Mouse (Mus musculus): ENCODE results near the gene Tmc8.
"Not testable (repeated sequence)": the region's sequence is repeated elsewhere in the genome, so short reads cannot be mapped to it uniquely, and the experiment has no call there.

Tmc8 gene

GRCm38 (mm10) chr11:117796954-117797353 lies 15.1 kb downstream of the Tmc8 start:
- in situ Hi-C loops (cut with MboI, MseI), result no loop called here

- in situ Hi-C loops (cut with MboI, MseI), result no loop called here
Observed at GRCm38 (mm10) chr11:117797511-117798159, 15.8 kb downstream of the Tmc8 start, which contains the start of gene 6030468B19Rik. 6030468B19Rik (plus strand) TSS chr11:117797660.

GRCm38 (mm10) chr11:117798160-117798541 lies 16.3 kb downstream of the Tmc8 start:
- in situ Hi-C loops (cut with MboI, MseI), result no loop called here

GRCm38 (mm10) chr11:117799174-117799573 lies 17.3 kb downstream of the Tmc8 start:
- in situ Hi-C loops (cut with MboI, MseI), result no loop called here

GRCm38 (mm10) chr11:117800038-117800437 lies 18.2 kb downstream of the Tmc8 start:
- in situ Hi-C loops (cut with MboI, MseI), result loop anchor here (10.0 kb wide), 1 partner anchor 385 kb away; no protein-coding TSS in a partner anchor

GRCm38 (mm10) chr11:117801650-117802049 lies 19.8 kb downstream of the Tmc8 start:
- in situ Hi-C loops (cut with MboI, MseI), result loop anchor here (10.0 kb wide), 1 partner anchor 387 kb away; no protein-coding TSS in a partner anchor

GRCm38 (mm10) chr11:117803166-117803688 lies 21.4 kb downstream of the Tmc8 start:
- in situ Hi-C loops (cut with MboI, MseI), result loop anchor here (10.0 kb wide), 1 partner anchor 388 kb away; no protein-coding TSS in a partner anchor

GRCm38 (mm10) chr11:117806781-117807180 lies 24.9 kb downstream of the Tmc8 start:
- in situ Hi-C loops (cut with MboI, MseI), result loop anchor here (10.0 kb wide), 1 partner anchor 392 kb away; no protein-coding TSS in a partner anchor

GRCm38 (mm10) chr11:117809407-117810311 lies 27.8 kb downstream of the Tmc8 start, which contains the start of the genes Gm20708 and Syngr2:
Gm20708 (plus strand) TSS chr11:117809668.
Syngr2 (plus strand) TSS chr11:117809668.
- in situ Hi-C loops (cut with MboI, MseI), result loop anchor here (10.0 kb wide), 1 partner anchor 395 kb away; no protein-coding TSS in a partner anchor

GRCm38 (mm10) chr11:117810401-117811046 lies 28.6 kb downstream of the Tmc8 start:
- in situ Hi-C loops (cut with MboI, MseI), result no loop called here

- in situ Hi-C loops (cut with MboI, MseI), result no loop called here
Observed at GRCm38 (mm10) chr11:117813867-117814266, 32.0 kb downstream of the Tmc8 start.

GRCm38 (mm10) chr11:117814704-117815366 lies 33.0 kb downstream of the Tmc8 start:
- in situ Hi-C loops (cut with MboI, MseI), result no loop called here

GRCm38 (mm10) chr11:117815850-117816249 lies 34.0 kb downstream of the Tmc8 start:
- in situ Hi-C loops (cut with MboI, MseI), result not testable (repeated sequence)

GRCm38 (mm10) chr11:117816389-117816996 lies 34.6 kb downstream of the Tmc8 start:
- in situ Hi-C loops (cut with MboI, MseI), result no loop called here

- in situ Hi-C loops (cut with MboI, MseI), result no loop called here
Observed at GRCm38 (mm10) chr11:117819095-117819494, 37.2 kb downstream of the Tmc8 start.

- in situ Hi-C loops (cut with MboI, MseI), result loop anchor here (5.0 kb wide), 1 partner anchor 113 kb away; no protein-coding TSS in a partner anchor
Observed at GRCm38 (mm10) chr11:117820173-117820572, 38.3 kb downstream of the Tmc8 start.

- in situ Hi-C loops (cut with MboI, MseI), result loop anchor here (5.0 kb wide), 1 partner anchor 115 kb away; no protein-coding TSS in a partner anchor
Observed at GRCm38 (mm10) chr11:117821868-117822267, 40.0 kb downstream of the Tmc8 start.

GRCm38 (mm10) chr11:117822728-117823241 lies 40.9 kb downstream of the Tmc8 start:
- in situ Hi-C loops (cut with MboI, MseI), result loop anchor here (5.0 kb wide), 1 partner anchor 115 kb away; no protein-coding TSS in a partner anchor

- in situ Hi-C loops (cut with MboI, MseI), result loop anchor here (5.0 kb wide), 1 partner anchor 116 kb away; no protein-coding TSS in a partner anchor
Observed at GRCm38 (mm10) chr11:117823411-117823810, 41.5 kb downstream of the Tmc8 start.
